Mouse (Mus musculus) midbrain, embryonic 14.5 days (tissue): ENCODE results near the gene Pkp4. TPM values are rescaled to one million over a fixed set of nuclear protein-coding genes. Genes with fewer than 3 reads are reported as not detected.

Source experiments
- polyA plus RNA-seq: library from polyadenylated mRNA; unstranded; fragments of >200 nt; fragmentation: Nextera tagmentation; extraction: Ambion mirVana; gene quantifications from 2 replicates; pipeline ENCODE4 v1.2.1, GENCODE M21; 2014

Gene Pkp4
- polyA plus RNA-seq, 1 experiment from 2014 or later = 23.9 TPM

Other genes with a start within 250 kb of the Pkp4 start
- 2.7 and 3.1 TPM in 2 replicates for gene Ccdc148, start 167 bp upstream of the Pkp4 start, polyA plus RNA-seq